Mouse (Mus musculus) kidney, postnatal 25 days (tissue): Measurements from ENCODE around the gene Scn4b.

Experiments used
- DNase-seq, 2 experiments: peaks; one replicate each; pipeline ENCODE4 v3.0.0; 2021; ENCODE audit warnings: mixed read lengths in 2 of 2

Gene Scn4b

GRCm38 (mm10) chr9:45196125-45196830 lies 58.1 kb downstream of the Scn4b start:
- no peak for DNase-seq

- DNase-seq: no peak
Measured at GRCm38 (mm10) chr9:45197549-45197948, 59.4 kb downstream of the Scn4b start.

GRCm38 (mm10) chr9:45201319-45201947 lies 63.2 kb downstream of the Scn4b start:
- peak in 1 of 2 experiments; percentile 56 for DNase-seq

GRCm38 (mm10) chr9:45202021-45202798 lies 64.0 kb downstream of the Scn4b start:
- peak; percentile 68 to 85 for DNase-seq
